Mouse (Mus musculus) induced T-regulatory cell, adult 2 months (primary cell): ENCODE results near the gene Clhc1.

Source experiments
- DNase-seq: peaks from one replicate; pipeline ENCODE4 v3.0.0-alpha.2; 2012; ENCODE audit warnings: low read depth

Clhc1 gene

DNA sequence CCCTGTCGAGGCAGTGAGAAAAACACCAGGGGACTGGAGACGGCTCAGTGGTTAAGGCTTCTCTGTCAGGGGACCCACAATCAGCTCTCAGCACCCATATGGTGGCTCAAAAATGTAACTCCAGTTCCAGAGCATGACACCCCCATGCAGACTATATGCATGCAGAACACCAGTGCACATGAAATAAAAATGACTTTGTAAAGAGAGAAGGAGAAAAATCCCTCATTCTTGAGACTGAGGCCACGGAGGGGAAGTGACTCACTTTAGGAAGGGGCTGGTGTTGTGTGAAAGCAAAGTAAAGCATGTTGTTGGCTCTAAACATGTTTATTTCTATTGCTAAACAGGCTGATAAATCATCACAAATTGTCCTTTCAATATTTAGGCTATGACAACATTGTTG, 13.2 kb downstream of the Clhc1 start:
- peak; percentile 27 for DNase-seq

GRCm38 (mm10) chr11:29563406-29563805, 15.7 kb downstream of the Clhc1 start:
- DNase-seq = no peak

DNA sequence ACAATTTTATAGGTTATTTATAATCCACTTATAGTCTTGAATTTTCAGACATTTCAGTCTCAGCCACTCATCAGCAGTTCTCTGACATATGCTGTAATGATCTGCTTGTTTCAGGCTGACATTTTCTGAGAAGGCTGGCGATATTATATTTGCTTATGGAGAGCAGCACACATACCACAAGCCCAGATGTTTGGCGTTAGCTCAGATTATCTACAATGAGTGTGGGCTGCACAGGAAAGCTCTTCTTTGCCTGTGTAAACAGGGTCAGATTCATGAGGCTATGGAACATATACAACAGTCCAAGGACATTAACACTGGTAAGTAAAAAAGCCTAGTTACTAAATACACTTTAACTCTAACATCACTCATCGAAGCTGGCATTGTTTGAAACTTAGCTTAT, 23.8 kb downstream of the Clhc1 start:
- DNase-seq = no peak

- no peak for DNase-seq
Observed at GRCm38 (mm10) chr11:29572656-29573055, 24.9 kb downstream of the Clhc1 start.

DNA sequence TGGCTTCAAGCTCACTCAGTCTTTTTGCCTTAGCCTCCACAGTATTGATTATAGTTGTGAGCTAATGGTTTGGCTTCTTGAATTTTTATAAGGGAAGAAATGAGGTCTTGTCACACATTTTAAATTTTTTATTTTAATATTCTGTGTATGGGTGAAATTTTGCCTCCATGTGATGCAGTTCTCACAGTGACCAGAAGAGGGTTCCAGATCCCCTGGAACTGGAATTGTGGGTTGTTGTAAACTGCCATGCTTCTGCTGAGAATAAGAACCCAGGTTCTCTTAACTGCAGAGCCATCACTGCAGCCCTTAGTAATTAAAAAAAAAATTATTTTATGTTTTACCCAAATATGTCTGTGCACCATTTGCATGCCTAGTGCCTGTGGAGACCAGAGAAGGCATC, 31.9 kb downstream of the Clhc1 start:
- DNase-seq = peak; percentile 48

DNA sequence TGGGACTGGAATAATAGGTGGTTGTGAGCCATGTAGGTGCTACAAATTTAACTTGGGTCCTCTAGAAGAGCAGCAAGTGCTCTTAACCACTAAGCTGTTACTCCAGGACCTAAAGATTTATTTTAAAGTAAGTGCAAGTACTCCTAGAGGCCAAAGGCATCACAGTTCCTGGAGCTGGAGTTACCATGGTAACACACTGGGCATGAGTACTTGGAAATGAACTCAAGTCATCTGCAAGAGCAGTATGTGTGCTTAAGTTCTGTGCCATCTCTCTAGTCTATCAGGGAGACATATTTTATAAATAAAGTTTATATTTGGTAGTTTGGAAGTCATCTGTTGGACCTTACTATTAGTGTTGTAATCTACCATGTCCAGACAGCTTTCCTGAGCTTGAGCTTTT, 47.5 kb downstream of the Clhc1 start:
- no peak for DNase-seq

- DNase-seq = no peak
Observed at GRCm38 (mm10) chr11:29597159-29597558, 49.4 kb downstream of the Clhc1 start.

- no peak for DNase-seq
Observed at GRCm38 (mm10) chr11:29599000-29599399, 51.2 kb downstream of the Clhc1 start.

DNA sequence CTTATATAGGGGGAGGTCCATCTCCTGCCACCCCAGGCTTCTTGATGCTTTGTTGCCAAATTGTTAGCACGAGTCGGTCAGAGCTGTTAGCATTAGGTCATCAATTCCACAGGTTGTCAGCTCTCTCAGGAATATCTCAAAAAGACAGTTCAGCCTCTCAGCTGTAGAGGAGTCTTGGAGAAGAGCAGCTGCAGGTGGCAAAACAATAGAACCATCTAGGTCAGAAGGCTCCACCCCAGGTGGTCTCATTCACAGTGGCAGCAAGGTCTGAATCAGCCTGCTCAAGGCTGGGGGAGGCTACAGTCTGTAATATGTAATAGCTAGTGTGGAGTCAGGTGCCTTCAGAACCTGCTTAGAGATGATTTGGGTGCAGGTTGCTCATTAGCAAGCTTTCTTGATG, 55.8 kb downstream of the Clhc1 start:
- DNase-seq = no peak

GRCm38 (mm10) chr11:29607465-29607990, 59.8 kb downstream of the Clhc1 start:
- no peak for DNase-seq

DNA sequence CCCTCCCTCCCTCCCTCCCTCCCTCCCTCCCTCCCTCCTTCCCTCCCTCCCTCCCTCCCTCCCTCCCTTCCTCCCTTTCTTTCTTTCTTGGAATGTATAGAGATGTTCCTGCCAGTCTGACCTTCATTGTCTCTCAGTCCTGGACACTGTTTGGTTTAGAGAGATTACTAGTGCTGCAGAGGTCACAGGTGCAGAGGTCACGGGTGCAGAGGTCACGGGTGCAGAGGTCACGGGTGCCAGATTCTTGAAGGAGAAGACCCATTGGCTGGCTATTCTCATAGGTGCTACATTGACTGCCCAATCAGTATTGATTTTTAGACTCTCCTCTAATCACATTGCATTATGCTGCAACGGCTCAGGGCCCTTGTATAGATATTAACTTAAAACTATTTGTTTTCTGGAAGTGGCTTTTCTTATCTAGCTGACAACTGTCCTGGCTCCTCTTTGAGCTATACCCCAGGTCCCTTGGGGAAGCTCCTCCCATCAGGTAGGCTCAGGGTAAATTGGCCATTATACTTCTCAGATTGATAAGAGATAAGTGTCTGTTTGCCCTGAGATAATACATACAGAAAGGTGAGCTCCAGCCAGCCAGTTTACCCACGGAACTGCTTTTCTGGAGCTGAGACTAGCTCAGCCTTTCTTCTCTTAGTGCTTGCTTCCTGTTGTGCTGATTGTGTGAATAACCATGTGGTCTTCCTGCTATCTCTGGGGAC, 62.2 kb downstream of the Clhc1 start:
- DNase-seq = no peak

- DNase-seq = no peak
Observed at GRCm38 (mm10) chr11:29612007-29612406, 64.3 kb downstream of the Clhc1 start.

GRCm38 (mm10) chr11:29613185-29613735, 65.5 kb downstream of the Clhc1 start:
- no peak for DNase-seq

GRCm38 (mm10) chr11:29614217-29614924, 66.6 kb downstream of the Clhc1 start:
- no peak for DNase-seq

GRCm38 (mm10) chr11:29622030-29622790, 74.5 kb downstream of the Clhc1 start:
- DNase-seq = no peak

- no peak for DNase-seq
Observed at GRCm38 (mm10) chr11:29623327-29623726, 75.6 kb downstream of the Clhc1 start.

GRCm38 (mm10) chr11:29626541-29626940, 78.8 kb downstream of the Clhc1 start:
- no peak for DNase-seq

- no peak for DNase-seq
Observed at GRCm38 (mm10) chr11:29627706-29628105, 80.0 kb downstream of the Clhc1 start.
